Mouse (Mus musculus): ENCODE results near the gene Fcer1g. TPM values are rescaled to one million over a fixed set of nuclear protein-coding genes. Genes with fewer than 3 reads are reported as not detected.

Gene Fcer1g
- total and polyA plus RNA-seq, 2 experiments from 2014 or later = 30.6 to 34.6 TPM

GRCm38 (mm10) chr1:171192283-171192682 lies 41.9 kb downstream of the Fcer1g start:
- H3K9me3 ChIP-seq (ENCODE audit: low read length) = no peaks in the 10 kb centered on the region
- H3K9ac ChIP-seq (replicated peaks; ENCODE audit: low read length) = no peak overlapping the region
- no peak overlapping the region for H3K4me3 ChIP-seq (ENCODE audit: low read length)
- H3K4me1 ChIP-seq (ENCODE audit: insufficient read depth, low read length) = peaks cover 8% of the 10 kb centered on the region
- no peaks in the 10 kb centered on the region for H3K36me3 ChIP-seq (ENCODE audit: insufficient read depth, low read length)
- no peak overlapping the region for H3K27ac ChIP-seq
- WGBS = 50% methylated on average over 10 of the region's 10 CpGs
- no peak for TF ChIP-seq CTCF (IDR thresholded peaks at IDR 0.05; ENCODE audit: low read depth)
- no peak overlapping the region; the same call in 1 of the 2 replicates for H3K4me2 ChIP-seq (ENCODE audit: low read depth, low read length)
- ATAC-seq = no peak
- DNase-seq (ENCODE audit: low spot score) = no peak
- H3K27me3 ChIP-seq (ENCODE audit: insufficient read depth, low read length) = peaks cover 4% of the 10 kb centered on the region; the same call in 1 of the 2 replicates

- Histone ChIP-seq H3K9ac (replicated peaks; ENCODE audit: low read length) (no peak overlapping the region), H3K27me3 (ENCODE audit: insufficient read depth, low read length) (peaks cover 4% of the 10 kb centered on the region; the same call in 1 of the 2 replicates), H3K4me2 (ENCODE audit: low read depth, low read length) (no peak overlapping the region), H3K9me3 (ENCODE audit: low read length) (no peaks in the 10 kb centered on the region), H3K36me3 (ENCODE audit: insufficient read depth, low read length) (no peaks in the 10 kb centered on the region), H3K4me1 (ENCODE audit: insufficient read depth, low read length) (peaks cover 8% of the 10 kb centered on the region), H3K4me3 (ENCODE audit: low read length) (no peak overlapping the region), H3K27ac (no peak overlapping the region)
- 94% methylated on average over 9 of the region's 9 CpGs for WGBS
- no peak for TF ChIP-seq CTCF (IDR thresholded peaks at IDR 0.05; ENCODE audit: low read depth)
- ATAC-seq (no peak), DNase-seq (ENCODE audit: low spot score) (no peak)
These were observed 43.3 kb downstream of the Fcer1g start for GRCm38 (mm10) chr1:171190832-171191231.

GRCm38 (mm10) chr1:171189476-171190114 lies 44.6 kb downstream of the Fcer1g start:
- no peak overlapping the region for H3K4me3 ChIP-seq (ENCODE audit: low read length)
- ATAC-seq = no peak
- 31% methylated on average over 14 of the region's 14 CpGs for WGBS
- H3K36me3 ChIP-seq (ENCODE audit: insufficient read depth, low read length) = no peaks in the 10 kb centered on the region
- TF ChIP-seq CTCF (IDR thresholded peaks at IDR 0.05; ENCODE audit: low read depth) = no peak
- H3K9me3 ChIP-seq (ENCODE audit: low read length) = no peaks in the 10 kb centered on the region
- DNase-seq (ENCODE audit: low spot score) = no peak
- H3K4me1 ChIP-seq (ENCODE audit: insufficient read depth, low read length) = peaks cover 7% of the 10 kb centered on the region
- no peak overlapping the region for H3K27ac ChIP-seq
- H3K27me3 ChIP-seq (ENCODE audit: insufficient read depth, low read length) = no peaks in the 10 kb centered on the region
- peak overlapping the region; percentile 9; the same call in 1 of the 2 replicates for H3K4me2 ChIP-seq (ENCODE audit: low read depth, low read length)
- H3K9ac ChIP-seq (replicated peaks; ENCODE audit: low read length) = no peak overlapping the region

DNA sequence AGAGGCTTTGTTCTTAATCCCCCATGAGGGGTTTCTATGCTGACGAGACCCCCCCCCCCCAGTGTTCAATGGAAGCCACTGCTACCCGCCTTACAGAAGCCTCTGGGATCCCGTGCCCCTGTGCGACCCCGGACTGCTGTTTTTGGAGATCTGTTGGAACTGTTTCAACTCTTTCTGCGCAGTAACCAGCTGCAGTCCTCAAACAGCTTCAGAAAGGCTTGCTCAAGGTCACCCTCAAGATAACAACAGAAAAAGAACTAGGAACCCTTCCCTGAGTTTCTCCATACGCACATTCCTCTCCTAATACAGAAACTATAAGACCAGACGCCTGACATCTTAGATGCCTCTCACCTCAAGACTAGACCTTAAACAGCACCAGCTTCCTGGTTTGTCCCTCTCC lies 45.1 kb downstream of the Fcer1g start:
- no peak for DNase-seq (ENCODE audit: low spot score)
- TF ChIP-seq CTCF (IDR thresholded peaks at IDR 0.05; ENCODE audit: low read depth) = no peak
- Histone ChIP-seq H3K9me3 (ENCODE audit: low read length) (no peaks in the 10 kb centered on the region), H3K27me3 (ENCODE audit: insufficient read depth, low read length) (no peaks in the 10 kb centered on the region), H3K36me3 (ENCODE audit: insufficient read depth, low read length) (no peaks in the 10 kb centered on the region), H3K4me1 (ENCODE audit: insufficient read depth, low read length) (peaks cover 6% of the 10 kb centered on the region), H3K4me3 (ENCODE audit: low read length) (no peak overlapping the region), H3K4me2 (ENCODE audit: low read depth, low read length) (peak overlapping the region; percentile 9; the same call in 1 of the 2 replicates), H3K9ac (replicated peaks; ENCODE audit: low read length) (no peak overlapping the region), H3K27ac (no peak overlapping the region)
- ATAC-seq = no peak
- WGBS = 12% methylated on average over 8 of the region's 8 CpGs

DNA sequence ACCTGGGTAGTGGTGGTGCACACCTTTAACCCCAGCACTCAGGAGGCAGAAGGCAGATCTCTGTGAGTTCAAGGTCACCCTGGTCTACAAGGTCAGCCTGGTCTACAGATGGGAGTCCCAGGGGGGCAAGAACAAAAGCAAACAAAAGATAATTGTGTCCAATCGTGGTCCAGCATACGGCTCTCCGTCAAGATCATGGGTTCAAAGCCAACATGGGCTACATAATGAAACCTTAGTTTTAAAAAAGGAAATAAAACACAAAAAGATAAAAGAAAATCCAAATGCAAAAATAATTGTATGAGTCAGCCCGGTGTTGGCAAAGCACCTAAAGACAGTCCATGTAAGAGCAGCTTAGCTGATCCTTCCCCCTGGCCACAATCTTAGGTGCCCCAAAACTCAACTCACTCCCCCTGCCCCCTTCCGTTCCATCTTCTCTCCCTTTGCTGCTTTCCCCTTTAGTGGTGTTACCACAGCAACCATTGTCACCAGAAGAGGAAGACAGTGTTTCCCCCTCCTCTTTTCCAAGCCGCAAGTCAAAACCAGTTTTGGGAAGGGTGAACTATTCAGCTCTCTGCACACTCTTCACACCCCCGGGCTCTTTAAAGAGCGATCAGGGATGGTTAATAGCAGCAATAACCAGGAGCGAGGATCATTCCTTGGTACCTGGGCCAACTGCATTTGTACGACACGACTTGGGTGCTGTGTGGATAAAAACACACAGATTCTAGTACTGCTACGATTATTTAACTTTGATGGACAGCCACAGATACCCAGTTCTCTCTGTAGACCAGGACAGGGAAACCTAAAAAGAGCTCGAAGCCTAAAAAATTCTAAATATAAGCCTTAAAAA lies 46.1 kb downstream of the Fcer1g start:
- Histone ChIP-seq H3K9me3 (ENCODE audit: low read length) (no peaks in the 10 kb centered on the region), H3K36me3 (ENCODE audit: insufficient read depth, low read length) (no peaks in the 10 kb centered on the region), H3K27ac (peak overlapping the region; percentile 16; the same call in 1 of the 2 replicates), H3K4me1 (ENCODE audit: insufficient read depth, low read length) (peaks cover 6% of the 10 kb centered on the region), H3K4me2 (ENCODE audit: low read depth, low read length) (0 out of 2 replicates have a peak overlapping the region, but pooled peaks have one; percentile 21), H3K4me3 (ENCODE audit: low read length) (no peak overlapping the region), H3K27me3 (ENCODE audit: insufficient read depth, low read length) (no peaks in the 10 kb centered on the region), H3K9ac (replicated peaks; ENCODE audit: low read length) (no peak overlapping the region)
- ATAC-seq = peak; percentile 57
- DNase-seq (ENCODE audit: low spot score) = peak; percentile 27
- no peak for TF ChIP-seq CTCF (IDR thresholded peaks at IDR 0.05; ENCODE audit: low read depth)
- WGBS = 20% methylated on average over 13 of the region's 13 CpGs

DNA sequence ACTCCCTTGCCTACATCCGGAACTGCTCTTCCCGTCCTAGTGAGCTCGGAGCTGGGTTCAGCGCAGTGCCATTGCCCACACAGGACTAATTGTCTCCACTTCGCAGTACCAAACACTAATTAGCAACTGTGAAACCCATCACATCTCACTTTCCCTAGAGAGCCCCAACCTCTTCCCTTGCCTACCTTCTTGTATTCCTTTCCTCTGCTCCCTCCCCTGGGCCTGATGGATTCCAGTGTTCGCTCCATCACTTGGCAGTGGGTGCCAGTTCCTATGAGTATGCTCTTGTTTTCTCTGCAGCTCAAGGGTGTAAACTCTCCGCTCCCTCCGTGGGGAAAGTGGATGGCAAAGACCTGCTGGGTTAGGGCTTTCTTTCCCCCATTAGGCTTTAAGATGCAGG lies 48.5 kb downstream of the Fcer1g start:
- H3K4me1 ChIP-seq (ENCODE audit: insufficient read depth, low read length) = peaks cover 6% of the 10 kb centered on the region; the same call in 1 of the 2 replicates
- no peak overlapping the region for H3K9ac ChIP-seq (replicated peaks; ENCODE audit: low read length)
- 0 out of 2 replicates have a peak, but pooled peaks have one; percentile 33 for ATAC-seq
- H3K36me3 ChIP-seq (ENCODE audit: insufficient read depth, low read length) = no peaks in the 10 kb centered on the region
- no peaks in the 10 kb centered on the region for H3K27me3 ChIP-seq (ENCODE audit: insufficient read depth, low read length)
- TF ChIP-seq CTCF (IDR thresholded peaks at IDR 0.05; ENCODE audit: low read depth) = no peak
- no peaks in the 10 kb centered on the region for H3K9me3 ChIP-seq (ENCODE audit: low read length)
- no peak overlapping the region for H3K4me3 ChIP-seq (ENCODE audit: low read length)
- DNase-seq (ENCODE audit: low spot score) = no peak
- H3K27ac ChIP-seq = no peak overlapping the region
- WGBS = 71% methylated on average over 8 of the region's 8 CpGs
- H3K4me2 ChIP-seq (ENCODE audit: low read depth, low read length) = no peak overlapping the region

Data from hindbrain, postnatal 0 days (tissue).